Mouse (Mus musculus): ENCODE measurements around the gene Tmem60.

- TF ChIP-seq CTCF (IDR thresholded peaks at IDR 0.05; ENCODE audit: extremely low read depth, insufficient read depth, low read length) (no peak), POLR2A (IDR thresholded peaks at IDR 0.05; ENCODE audit: extremely low read depth, insufficient read depth, low read length) (no peak)
Observed at GRCm38 (mm10) chr5:20837082-20837481, 44.9 kb upstream of the Tmem60 start.

All from cortical plate, adult 2 months (tissue).